Mouse (Mus musculus): ENCODE measurements around the gene Mrpl24.

DNA sequence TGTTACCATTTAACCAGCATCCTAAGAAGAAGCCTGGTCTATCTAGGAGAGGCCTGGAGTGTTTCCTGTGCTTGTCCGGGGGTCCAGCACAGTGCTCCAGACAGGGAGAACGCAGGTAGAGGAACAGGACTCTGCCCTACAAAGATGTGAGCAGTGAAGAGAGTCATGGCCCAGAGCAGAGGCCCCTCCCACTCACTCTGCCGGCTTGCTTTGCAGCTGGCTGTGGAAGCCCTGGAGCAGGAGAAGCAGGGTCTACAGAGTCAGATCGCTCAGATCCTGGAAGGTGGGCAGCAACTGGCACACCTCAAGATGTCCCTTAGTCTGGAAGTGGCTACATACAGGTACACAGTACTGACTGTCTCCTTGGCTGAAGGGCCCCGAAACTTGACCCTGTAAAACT is 53.5 kb downstream of the Mrpl24 start:
- no peak for TF ChIP-seq CTCF (conservative IDR thresholded peaks at IDR 0.05; ENCODE audit: insufficient read depth, insufficient read length, low read depth, low read length)
- TF ChIP-seq POLR2A (IDR thresholded peaks at IDR 0.05; ENCODE audit: low read depth, low read length), result no peak

All from kidney, adult 2 months (tissue).